Mouse (Mus musculus) neutrophil, adult 5-6 weeks (primary cell): ENCODE measurements around the gene Hmgcs1. TPM values are rescaled to one million over a fixed set of nuclear protein-coding genes. Genes with fewer than 3 reads are reported as not detected.
"Not testable (repeated sequence)": the region's sequence is repeated elsewhere in the genome, so short reads cannot be mapped to it uniquely, and the experiment has no call there.

Experiments
- ATAC-seq: fragments of 151-379, 151-347 bp; 2 replicates; pipeline ENCODE4 v1.8.0; 2017; ENCODE audit warnings: mild to moderate bottlenecking, moderate TSS enrichment; ENCODE audit not compliant: insufficient number of reproducible peaks, poor library complexity, low FRiP score, severe bottlenecking; ENCODE audit errors: extremely low read depth
- total RNA-seq: library from RNA; stranded (forward); fragments of 200-1000 nt; gene quantifications from 2 replicates; pipeline ENCODE4 v1.2.3, GENCODE M21; 2017

The Hmgcs1 gene
- 23.6 and 25.7 TPM in 2 replicates for total RNA-seq

GRCm38 (mm10) chr13:119690039-119690728 is at the start of gene Hmgcs1:
Gene Hmgcs1 (plus strand): TSS chr13:119690379.
- ATAC-seq, result peak; percentile 96

- 0 out of 2 replicates have a peak, but pooled peaks have one; percentile 46 for ATAC-seq
These were observed 49.7 kb upstream of the Hmgcs1 start for GRCm38 (mm10) chr13:119640504-119640903.

GRCm38 (mm10) chr13:119641145-119641544 is 49.0 kb upstream of the Hmgcs1 start:
- no peak for ATAC-seq

GRCm38 (mm10) chr13:119644769-119645168 is 45.4 kb upstream of the Hmgcs1 start:
- no peak for ATAC-seq

GRCm38 (mm10) chr13:119646511-119646910 is 43.7 kb upstream of the Hmgcs1 start:
- no peak for ATAC-seq

GRCm38 (mm10) chr13:119648891-119649698 is 41.1 kb upstream of the Hmgcs1 start:
- ATAC-seq, result no peak

GRCm38 (mm10) chr13:119649699-119650046 is 40.5 kb upstream of the Hmgcs1 start:
- no peak for ATAC-seq

GRCm38 (mm10) chr13:119654734-119655133 is 35.4 kb upstream of the Hmgcs1 start:
- no peak for ATAC-seq

GRCm38 (mm10) chr13:119656246-119656645 is 33.9 kb upstream of the Hmgcs1 start:
- no peak for ATAC-seq

GRCm38 (mm10) chr13:119656846-119657416 is 33.2 kb upstream of the Hmgcs1 start:
- ATAC-seq, result no peak

GRCm38 (mm10) chr13:119661420-119661819 is 28.8 kb upstream of the Hmgcs1 start:
- not testable (repeated sequence) for ATAC-seq

GRCm38 (mm10) chr13:119678794-119679193 is 11.4 kb upstream of the Hmgcs1 start:
- no peak for ATAC-seq

GRCm38 (mm10) chr13:119679721-119680120 is 10.5 kb upstream of the Hmgcs1 start:
- no peak for ATAC-seq

- ATAC-seq, result no peak
These were observed 9.0 kb upstream of the Hmgcs1 start for GRCm38 (mm10) chr13:119681161-119681560.

GRCm38 (mm10) chr13:119684416-119685177 is 5.6 kb upstream of the Hmgcs1 start:
- ATAC-seq, result no peak

GRCm38 (mm10) chr13:119689709-119690038 is 505 bp upstream of the Hmgcs1 start:
- ATAC-seq, result no peak

- no peak for ATAC-seq
These were observed 869 bp downstream of the Hmgcs1 start for GRCm38 (mm10) chr13:119690876-119691620.

- ATAC-seq, result not testable (repeated sequence)
These were observed 1.8 kb downstream of the Hmgcs1 start for GRCm38 (mm10) chr13:119691958-119692357.

GRCm38 (mm10) chr13:119695676-119696075 is 5.5 kb downstream of the Hmgcs1 start:
- ATAC-seq, result no peak
